Mouse (Mus musculus): Measurements from ENCODE around the gene Ubc.

Gene Ubc

DNA sequence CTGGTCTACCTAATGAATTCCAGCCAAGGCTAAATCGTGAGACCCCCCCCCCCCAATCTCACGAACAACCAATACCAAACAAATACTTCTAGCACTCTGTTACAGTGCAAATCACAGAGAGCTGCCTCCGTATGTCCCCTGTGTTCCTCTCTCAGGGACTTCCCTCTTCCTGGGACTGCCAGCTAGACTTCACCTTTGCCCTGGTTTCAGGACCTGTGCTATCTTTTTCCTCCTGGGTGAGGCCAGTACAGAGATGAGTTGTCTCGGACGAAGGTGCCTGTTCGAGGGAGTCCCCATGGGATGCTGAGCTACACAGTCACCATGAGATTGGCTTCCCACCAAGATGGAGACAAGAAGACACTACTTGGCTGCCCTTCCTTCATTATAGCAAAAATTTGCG lies 41.9 kb downstream of the Ubc start:
- peak; percentile 27 for DNase-seq

DNA sequence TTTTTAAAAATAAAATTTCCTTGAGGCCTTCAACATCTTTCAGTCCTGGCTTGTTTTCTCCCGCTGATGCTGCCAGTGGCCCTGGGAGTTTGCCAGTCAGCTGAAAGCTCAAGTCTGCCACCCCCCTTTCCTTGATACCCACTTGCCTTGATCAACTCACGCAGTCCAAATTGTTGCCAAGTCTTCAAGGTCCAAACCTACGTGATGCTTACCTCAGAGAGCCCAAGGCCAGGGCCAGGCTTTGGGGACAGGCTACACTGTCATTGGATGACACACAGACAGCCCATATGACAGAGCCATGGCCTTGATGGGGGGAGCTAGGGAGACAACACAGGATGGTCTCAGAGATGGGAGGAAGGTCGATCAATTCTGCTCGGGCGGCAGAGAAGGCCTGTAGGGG lies 45.7 kb downstream of the Ubc start:
- no peak for DNase-seq

DNA sequence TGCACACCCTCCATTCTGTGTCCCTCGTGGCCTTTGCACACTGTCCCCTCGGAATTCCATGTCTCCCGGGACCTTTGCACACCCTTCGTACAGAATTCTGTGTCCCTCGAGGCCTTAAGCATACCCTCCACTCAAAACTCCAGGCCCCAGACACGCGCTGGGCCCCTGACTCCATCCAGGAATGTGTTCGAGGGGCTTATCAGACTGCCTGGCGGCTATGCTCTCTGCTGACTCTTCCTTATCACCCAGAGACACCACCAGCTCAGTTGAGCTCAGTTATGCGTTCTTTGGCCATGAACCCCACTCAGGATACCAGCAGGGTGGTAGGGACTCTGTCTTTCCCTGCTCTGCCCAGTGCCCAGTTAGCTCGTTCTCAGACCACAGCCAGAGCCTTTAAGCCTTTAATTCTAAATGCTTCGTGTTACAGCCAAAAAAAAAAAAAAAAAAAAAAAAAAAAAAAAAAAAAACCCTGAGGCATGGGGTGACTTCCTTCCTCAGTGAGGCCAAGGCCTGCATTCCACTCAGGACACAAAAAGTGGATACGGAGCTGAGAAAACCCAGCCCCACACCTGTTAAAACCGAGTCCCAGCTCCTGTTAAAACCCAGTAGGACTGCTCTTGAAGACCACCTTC lies 48.4 kb downstream of the Ubc start:
- no peak for DNase-seq

DNA sequence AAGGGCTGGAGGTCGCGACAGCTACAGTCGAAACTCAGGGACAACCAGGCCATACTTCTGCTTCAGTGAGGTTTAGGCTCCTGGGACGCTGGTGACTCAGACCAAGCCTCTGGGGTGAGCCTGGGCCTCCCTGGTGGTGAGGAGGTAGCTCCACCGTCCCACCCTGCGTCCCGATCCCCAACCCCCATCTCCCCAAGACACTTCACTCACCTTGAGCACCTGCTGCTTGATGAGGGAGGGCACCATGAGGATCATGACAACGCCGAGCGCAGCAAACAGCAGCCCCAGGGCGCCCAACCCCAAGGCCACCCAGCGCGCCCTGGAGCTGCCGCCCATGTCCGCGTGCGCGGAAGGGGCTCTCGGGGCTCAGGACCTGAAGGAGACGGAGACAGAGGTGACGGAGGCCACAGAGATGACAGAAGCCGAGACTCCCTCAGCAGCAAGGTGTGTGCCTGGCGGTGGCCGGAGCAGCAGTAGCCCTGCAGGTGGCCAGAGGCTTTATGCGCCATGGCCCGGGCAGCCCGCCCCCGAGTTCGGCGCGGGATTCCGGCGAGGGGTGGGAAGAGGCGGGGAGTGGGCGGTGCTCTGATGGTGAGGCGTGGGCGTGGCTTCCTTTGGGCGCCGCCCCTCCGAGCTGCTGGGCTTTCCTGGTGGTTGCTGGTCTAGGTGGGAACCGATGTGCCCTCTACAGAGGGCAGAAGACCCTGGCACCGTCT lies 49.3 kb downstream of the Ubc start, which contains the start of gene Scarb1:
Gene Scarb1, minus strand, starts transcription at position 548 of the 716 bp plus-strand sequence.
- peak; percentile 95 for DNase-seq

DNA sequence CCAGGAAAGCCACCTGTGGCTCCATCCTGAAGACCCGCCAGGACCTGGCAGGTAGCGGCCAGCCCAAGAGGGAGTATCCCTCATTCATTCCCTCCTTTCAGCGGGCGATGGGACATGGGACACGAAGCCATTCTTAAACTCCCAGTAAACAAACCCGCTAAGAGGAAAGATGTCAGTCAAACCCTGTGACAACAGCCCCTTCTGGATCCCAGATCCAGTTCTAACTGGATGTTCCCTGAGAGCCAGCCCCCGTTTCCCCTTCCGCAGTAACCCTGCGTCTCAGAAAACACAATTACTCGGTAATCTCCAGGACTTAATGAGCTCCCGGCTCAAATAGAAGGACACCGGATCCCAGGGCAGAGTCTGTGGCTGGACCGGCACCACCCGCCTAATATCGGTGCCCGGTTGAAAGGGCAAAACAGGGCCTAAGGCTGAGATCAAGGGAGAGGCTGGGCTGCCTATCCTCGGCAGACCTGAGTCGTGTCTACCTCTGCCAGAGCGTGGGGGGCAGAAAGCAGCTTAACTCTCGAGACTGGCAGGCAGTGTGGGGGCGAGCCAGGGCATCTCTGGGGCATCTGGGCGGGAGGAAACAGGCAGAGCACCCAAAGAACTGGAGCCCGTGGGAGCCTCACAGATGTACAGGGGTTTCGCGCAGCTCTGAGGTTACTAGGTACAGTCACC lies 50.0 kb downstream of the Ubc start:
- peak; percentile 40 for DNase-seq

DNA sequence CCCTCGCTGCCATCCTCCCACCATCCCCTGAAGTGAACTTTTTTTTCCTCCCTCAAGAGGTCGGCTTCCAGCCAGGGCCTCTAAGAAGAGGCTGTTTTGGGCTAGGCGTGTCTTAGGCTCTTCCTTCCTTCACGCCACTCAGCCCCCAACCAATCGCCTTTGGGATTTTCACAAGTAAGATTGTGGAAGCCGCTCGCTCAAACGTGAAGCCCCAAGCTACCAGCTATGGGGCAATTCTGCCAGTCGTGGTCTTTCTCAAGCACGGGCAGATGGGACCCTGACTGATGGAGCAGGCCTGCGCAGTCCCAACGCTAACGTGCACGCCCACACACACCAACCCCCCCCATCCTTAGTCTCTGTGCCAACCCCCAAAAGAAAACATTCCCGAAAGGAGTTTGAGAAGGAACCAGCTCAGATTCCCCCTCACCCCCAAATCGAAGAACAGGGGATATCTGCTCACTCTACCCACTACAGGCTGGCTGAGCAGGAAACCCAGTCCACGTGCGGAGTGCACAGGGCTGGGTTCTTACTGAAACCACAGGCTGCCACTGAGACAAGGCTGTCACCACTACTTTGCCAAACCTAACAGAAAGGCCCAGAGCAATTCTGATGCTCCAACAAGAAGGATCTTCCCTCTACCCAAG lies 50.8 kb downstream of the Ubc start:
- DNase-seq = peak; percentile 77

DNA sequence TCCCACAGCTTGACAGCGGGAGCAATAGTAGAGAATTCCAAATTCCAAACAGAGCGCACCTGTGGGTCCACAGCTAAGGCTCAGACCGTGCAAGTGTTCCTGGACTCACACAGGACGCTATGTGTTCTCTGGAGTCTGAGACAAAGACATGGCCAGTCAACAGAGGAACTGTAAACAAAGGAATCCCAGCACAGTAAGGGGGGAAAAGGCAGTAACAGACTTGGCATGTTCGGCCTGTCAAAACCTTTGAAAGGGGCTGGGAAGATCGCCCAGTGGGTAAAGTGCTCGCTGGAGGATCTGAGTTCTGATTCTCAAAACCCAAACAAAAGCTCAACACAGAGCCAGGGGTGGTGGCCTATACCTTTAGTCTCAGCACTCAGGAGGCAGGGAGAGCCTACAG lies 52.5 kb downstream of the Ubc start:
- peak; percentile 35 for DNase-seq

DNA sequence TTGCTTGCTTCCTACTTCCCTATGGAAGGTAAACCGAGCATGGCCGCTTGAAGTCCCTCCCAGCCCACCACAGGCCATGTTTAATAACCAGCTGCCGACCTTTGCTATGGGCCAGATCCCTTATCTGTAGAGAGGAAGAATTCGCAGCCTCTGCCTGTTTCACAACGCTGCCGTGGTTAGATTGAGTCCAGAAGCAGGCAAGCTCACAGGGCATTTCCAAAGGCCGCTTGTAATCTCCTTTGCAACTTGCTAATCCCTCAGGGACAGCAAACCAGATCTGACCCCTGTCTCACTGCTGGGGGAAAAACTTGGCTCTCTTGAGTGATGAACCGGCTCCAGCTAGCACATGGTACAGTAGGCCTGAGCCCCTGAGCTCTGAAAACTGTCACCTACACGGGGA lies 53.0 kb downstream of the Ubc start:
- DNase-seq = no peak

Data from lung, postnatal 36 days (tissue).